Mouse (Mus musculus) layer of hippocampus, postnatal 14 days (tissue): ENCODE results near the gene Gramd2. TPM values are rescaled to one million over a fixed set of nuclear protein-coding genes. Genes with fewer than 3 reads are reported as not detected.

Source experiments
- DNase-seq, 2 experiments: peaks; one replicate each; pipeline ENCODE4 v3.0.0; 2021 to 2022; ENCODE audit warnings: low spot score in 2 of 2, mixed read lengths in 1 of 2
- total RNA-seq, 2 experiments: library from RNA; stranded (reverse); gene quantifications; 2 replicates each; pipeline ENCODE4 v1.2.3; 2021

The Gramd2 gene
- total RNA-seq, 2 experiments from 2014 or later: 6.9 to 7.4 TPM

DNA sequence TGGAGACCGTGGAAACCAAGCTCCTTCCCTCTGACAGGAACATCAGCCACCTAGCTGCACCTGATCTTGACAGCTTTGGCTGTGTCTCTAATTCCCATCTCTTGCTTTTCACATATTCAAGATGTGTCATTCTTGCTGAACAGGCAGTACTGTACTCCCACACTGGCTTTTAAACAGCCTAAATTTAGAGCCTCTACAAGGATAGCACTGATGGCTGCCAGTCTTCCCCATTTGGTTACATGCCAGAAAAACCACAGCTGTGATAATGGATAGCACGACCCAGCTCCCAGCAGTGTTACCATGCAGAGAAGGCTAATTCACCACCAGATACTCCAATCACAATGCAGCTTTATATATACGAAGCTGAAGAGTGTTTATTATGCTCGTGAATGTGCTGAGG, 12.7 kb upstream of the Gramd2 start:
- peak in 1 of 2 experiments; percentile 63 for DNase-seq

DNA sequence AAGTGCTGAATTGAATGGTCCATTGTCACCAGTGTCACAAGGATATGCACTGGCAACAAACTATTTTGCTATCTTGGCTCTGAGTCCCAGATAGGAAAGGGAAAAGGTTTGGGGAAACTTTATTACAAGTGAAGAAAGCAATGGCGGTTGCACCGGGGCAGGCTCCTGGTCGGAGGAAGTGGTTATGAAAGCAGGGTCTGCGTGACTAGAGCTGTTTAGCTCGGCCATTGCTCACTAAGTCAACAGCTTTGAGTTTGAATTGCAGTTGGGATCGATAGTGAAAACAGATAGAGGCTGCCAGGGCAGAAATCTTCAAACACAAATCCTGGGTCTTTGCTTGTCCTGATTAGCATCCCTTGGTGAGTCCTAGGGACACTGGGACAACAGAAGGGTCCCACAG, 12.0 kb upstream of the Gramd2 start:
- no peak for DNase-seq

DNA sequence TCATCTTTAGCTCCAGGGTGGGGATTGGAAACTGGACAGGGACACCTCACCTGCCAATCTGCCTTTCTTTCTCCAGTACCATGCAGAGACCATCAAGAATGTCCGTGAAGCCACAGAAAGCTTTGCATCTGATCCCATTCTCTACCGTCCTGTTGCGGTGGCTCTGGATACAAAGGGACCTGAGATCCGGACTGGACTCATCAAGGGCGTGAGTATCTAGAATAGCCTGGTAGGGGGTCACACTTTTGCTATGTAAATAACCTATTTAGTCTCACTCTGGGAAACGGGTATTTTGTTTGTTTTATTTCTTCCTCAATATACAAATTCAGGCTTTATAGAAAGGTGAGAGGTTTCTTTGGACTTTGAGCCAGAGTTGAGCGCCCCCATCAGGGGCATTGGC, 11.5 kb upstream of the Gramd2 start:
- DNase-seq: no peak

DNA sequence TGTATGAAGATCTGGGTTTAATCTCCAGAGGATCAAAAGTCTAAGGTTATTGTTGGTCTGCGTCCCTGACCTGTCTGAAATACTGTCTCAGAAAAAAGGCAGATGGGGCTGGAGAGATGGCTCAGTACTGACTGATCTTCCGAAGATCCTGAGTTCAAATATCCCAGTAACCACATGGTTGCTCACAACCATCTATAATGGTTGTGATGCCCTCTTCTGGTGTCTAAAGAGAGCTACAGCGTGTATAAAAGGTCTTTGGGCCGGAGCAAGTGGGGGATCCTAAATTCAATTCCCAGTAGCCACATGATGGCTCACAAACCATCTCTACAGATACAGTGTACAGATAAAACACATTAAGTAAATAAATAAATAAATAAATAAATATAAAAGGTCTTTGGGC, 10.8 kb upstream of the Gramd2 start:
- no peak for DNase-seq

DNA sequence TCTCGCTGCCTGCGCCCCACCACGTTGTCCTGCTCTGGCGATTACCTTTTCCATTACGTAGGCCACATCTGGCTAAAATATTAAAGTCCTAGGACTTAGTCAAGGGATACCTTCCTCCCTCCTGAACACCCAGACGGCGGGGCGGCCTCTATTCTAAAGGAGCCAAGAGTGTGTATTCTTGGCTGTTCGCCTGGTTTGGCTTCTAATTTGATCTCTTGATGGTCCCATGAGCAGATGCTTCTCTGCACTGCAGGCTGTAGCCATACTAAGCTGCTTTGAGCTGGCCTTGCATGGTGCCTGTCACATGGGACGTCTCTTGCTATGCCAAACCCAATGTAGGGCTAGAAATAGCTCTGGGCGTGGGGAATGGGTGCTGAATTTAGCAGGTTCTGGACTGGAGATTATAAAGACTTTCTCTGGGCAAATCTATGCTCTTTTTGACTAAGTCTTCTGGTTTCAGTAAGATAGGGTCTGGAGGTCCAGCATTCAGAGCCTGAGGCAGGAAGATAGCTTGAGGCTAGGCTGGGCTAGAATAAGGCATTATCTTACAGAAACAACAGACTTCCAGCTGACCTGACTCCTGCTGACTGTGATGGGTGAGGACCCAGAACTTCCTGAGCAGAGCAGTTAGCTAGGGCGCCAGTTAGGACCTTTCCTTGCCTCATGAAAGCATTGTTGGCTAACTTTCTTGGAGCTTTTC, 7.6 kb upstream of the Gramd2 start:
- DNase-seq: no peak

DNA sequence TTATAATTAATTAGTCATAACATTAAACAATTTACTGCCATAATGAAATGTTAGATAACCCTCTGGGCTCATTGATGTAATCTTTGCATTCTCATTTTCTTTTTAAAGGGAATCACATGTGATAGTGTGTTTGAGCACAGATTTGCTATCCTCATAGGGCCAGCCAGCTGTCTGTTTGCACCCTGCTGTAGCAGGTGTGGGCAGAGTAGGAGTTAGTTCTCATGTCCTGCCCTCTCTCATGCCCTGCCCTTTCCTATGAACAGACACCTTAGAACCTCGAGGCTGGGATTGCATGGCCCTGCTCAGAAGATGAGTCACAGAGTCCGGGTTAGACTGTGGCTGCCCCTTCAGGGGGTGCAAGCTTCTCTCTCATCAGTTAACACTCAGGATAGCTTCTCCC, 6.5 kb upstream of the Gramd2 start:
- DNase-seq: no peak

DNA sequence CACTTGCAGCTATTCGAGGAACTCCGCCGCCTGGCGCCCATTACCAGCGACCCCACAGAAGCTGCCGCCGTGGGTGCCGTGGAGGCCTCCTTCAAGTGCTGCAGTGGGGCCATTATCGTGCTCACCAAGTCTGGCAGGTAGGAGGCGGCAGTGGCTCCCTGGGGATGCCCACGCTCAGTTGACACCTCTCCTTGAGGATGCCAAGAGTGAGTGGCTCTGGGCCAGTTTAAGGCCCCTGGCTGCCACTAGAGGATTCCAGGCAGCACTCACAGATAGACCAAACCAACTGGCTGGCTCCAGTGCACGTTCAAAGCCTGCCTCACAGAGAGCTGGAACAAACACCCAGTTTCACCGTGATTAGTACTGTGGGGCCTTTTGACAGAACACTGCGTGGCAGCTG, 4.3 kb upstream of the Gramd2 start:
- no peak for DNase-seq

DNA sequence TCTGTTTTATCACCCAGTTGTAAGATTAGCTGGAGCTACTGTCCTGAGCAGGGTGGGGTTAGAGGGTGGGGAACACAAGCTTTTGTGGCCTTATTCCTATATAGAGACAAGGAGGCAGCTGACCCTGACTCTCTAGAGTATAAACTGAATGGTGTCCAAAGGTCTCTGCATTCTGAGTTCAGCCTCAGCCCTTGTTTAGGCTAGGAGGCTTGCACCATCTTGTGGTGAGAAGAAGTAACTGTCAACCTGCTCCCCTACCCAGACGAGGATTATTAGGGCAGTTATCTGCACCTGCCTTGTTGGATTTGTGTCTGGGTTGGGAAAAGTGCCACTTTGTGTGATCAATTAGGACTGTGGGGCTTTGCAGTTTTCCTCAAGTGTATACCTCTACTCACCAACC, 1.6 kb upstream of the Gramd2 start:
- DNase-seq: no peak

DNA sequence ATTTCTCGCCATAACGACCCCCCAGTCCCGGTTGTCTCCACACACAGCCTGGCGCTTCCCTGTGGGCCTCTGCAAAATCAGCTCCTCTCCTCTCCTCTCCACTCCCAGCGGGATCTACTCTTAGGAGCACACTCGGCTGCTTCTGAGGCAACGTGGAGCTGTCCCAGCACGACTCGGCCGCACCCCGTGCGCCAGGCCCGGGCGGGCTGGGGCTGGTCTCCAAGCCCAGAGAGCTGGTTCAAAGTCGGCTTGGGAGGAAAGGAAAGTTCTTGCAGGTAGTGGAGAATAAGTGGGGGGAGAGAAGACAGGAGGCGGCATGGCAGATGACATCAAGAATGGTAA, 561 bp downstream of the Gramd2 start:
- no peak for DNase-seq

DNA sequence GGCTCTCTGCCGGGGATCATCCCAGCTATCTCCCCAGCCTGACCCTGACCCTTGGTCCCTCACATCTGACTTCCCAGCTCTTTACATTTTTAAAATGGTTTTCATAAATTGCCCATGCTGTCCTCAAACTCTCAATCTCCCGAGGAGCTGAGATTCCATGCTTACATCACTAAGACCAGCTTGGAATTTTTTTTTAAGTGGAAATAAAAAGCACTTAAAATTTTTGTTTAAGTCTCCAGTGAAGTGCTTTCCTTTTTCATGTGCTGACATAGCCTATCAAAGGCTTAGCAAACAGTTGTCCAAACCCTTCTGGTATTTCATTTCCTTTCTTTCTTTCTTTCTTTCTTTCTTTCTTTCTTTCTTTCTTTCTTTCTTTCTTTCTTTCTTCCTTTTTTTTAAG, 4.1 kb downstream of the Gramd2 start:
- DNase-seq: no peak

DNA sequence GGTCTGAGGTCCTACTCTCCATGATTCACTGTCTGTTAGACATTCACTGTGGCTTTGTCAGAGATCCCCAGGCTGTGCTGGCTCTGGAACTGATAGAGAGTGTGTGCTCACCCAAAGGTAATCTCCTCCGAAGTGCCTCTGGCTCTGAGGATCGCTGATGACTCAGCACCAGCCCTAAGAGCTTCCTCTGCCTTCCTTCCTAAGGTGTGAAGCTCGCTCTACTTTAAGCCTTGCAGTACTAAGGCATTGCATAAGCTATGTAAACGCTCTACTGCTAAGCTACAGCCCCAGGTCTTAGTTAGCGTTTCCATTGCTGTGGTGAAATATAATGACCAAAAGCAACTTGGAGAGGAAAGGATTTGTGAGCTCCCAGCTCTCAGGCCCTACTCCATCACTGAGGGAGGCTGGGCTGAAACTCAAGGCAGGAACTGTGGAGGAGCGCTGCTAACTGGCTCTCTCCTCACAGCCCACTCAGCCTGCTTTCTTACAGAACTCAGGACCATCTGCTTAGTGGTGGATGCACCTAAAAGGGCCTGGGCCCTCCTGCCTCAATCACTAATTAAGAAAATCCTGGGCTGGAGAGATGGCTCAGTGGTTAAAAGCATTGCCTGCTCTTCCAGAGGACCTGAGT, 7.6 kb downstream of the Gramd2 start:
- DNase-seq: no peak

DNA sequence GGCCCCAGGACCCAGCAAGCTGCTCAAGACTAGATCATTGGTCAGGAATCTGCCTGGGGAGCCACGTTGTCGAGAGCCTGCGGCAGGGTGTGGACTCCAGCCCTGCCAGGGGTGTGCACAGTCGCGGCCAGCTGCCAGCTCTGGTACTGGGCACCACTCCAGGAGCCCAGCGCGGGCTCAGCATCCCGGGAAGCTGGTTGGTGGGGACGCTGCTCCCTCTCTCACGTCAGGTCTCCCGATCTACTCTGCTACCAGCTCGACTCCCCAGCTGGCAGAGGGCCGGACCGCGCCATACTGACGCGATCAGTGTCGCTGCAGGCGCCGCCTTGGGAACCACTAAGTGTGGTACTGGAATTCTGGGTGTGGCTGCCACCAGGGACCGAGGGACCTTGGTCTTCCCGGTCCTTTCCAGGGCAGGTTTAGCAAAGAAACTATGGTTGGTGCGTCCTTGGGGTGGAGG, 11.7 kb downstream of the Gramd2 start:
- DNase-seq: peak; percentile 85

DNA sequence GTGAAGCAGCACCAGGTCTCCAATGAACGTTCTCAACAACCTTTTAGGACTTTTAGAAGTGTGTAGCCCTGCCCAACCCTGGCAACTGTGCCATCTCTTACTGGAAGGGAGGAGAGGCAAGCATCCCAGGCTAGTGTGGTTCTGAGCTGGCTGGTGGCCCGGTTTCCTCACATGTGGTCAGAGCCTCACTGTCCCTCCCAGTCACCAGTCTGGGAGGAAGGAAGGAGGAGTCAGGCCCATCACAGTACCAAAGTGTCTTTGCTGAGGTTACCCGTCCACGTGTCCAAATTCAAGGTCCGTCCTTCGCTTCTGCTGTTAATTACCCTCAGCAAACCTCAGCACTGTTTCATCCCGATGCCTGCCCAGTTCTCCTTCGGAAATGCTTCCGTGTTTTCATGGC, 12.2 kb downstream of the Gramd2 start:
- peak; percentile 37 to 50 for DNase-seq

DNA sequence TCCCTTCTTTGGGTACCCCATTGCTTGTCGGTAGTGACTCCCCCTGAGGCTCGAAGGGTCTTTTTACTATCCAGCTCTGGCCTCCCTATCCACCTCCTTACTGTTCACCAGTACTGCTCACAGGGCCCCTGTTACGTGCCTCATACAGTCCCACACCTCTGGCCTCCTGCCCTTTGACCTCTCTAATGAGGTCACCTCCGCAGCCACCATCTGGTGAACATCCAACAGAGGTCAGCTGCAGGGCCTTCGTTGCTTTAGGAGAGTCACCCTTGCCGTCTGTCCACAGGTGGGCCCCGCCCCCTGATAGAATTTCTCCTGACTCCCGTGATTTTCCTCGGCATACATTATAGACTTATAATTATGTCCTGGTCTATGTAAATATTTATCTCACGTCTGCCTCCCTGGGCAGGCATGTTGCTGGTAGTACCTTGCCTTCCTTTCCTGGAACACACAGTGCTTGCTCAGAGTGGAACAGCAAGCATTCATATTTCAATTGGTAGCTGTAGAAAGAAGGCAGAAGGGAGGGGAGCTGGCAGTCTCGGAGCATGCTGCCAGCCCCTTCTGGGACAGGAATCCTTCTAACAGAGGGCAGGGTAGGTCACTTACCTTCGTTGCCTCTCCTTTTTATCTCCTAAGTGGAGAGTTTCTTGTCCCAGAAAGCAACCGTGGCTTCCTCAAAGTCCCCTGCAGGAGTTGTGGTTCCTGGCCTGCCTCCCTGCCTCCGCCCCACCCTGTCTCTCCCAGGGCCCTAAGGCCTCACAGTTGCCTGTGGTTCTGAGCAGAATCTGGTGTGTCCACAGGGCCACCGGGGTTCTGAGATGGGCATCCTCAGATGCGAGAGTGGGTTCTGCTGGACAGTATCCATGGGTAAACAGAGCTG, 14.9 kb downstream of the Gramd2 start:
- no peak for DNase-seq

DNA sequence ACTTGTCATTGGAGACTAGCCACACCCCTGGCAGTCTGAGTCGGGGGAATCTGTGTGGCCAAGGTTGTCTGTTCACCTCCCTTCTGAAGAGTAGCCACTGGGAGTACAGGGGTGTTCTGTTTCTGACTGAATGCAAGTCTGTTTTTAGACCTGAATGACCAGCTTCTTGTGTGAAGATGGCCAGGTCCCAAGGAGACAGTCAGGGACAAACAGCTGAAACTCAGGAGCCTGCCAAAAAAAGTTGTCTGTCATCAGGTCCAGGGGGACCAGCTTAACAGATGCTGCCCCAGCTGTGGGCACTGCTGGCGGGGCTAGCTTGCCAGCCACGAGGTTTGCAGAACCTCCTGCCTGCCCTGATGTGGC, 15.5 kb downstream of the Gramd2 start:
- DNase-seq: peak in 1 of 2 experiments; percentile 32

DNA sequence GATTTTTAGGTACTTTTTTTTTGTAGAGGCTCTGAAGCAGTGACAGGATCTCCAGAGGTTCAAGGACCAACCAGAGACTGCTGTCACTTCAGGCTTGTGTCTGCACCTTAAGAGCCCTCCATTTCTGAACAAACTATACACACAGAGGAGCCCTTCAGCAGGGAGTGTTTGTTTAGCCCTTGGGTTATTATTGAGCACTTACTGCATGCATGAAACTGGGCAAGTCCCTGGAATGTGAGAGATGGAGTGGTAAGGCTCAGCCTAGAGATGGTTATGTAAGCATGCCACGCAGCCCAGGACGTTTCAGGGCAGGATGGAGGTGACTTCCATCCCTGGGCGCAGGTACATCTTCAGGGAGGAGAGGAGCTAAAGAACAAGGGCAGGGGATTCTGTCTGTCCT, 16.4 kb downstream of the Gramd2 start:
- DNase-seq: no peak

DNA sequence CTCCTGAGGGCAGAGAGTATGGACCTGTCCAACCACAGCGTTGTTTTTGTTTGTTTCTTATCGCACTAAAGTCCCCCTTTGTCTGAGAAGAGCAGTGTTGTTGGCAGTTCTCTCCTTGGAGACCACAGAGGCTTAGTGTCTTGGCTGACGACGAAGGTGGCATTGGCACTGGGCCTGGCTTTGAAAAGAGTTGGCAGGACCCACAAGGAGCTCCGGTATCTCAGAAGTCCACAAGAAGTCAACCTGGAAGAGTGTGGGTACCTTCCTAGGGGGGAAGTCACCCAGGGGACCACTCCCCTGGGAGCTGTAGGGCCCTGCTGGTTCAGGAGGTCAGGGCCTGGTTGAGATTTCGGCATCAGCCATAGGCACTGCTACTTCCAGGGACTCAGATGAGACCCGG, 21.1 kb downstream of the Gramd2 start:
- no peak for DNase-seq

DNA sequence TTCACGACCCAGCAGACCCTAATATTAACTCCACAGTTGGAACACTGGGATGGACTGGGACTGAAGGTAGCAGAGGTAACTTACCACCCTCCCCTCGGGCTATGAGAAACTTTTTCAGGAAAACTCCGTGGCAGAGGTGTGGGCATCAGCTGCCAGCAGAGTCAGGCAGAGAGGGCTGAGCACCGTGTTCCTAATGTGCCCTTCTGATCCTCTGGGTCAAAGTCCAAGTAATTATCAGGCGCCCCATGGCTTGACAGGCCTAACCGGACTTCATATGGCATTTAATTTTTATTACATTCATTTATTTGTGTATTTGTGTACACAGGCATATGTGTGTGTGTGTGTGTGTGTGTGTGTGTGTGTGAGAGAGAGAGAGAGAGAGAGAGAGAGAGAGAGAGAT, 23.2 kb downstream of the Gramd2 start:
- no peak for DNase-seq

DNA sequence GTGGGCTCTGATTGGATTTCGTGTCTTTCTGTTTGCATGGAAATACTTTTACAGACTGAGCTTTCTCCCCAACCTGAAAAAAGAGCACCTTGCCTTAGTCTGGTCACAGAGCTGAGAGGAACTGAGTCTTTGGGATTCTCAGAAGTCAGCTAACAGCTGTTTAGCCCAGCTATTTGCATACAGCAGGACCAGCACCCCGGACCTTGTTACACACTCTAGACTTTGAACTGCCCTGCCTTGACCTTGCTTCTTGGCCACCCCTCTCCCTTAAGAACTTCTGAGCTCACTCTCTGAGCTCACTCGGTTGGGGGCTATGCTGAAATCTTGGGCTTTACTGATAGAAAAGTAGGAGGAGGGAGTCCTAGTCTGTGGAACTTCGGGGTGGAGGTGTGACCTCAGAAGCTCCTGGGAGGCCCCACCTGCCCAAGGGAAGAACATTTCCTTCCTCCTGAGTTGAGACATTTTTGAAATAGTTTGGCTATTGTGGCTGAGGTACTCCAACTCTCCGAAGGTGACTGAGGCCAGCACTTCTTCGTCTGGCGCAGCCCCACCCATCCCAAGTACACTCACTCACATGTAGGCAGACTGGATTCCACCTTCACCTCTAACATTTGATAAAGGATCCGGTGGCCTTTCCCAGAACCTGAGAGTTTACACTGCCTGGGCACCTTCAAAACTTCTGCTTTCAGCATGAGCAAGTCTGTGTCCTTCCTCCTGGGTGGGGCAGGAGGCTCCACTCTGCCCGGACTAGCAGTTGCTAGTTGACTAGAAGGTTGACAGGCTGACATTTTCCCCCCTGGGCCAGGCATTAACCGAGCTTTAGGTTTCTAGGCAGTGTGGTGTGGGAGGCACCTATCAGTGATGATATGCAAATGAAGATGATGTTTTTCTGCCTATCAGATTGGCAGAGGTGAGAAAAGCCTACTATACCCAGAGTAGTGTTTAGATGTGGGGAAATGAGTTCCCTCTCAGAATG, 27.2 kb downstream of the Gramd2 start:
- no peak for DNase-seq

DNA sequence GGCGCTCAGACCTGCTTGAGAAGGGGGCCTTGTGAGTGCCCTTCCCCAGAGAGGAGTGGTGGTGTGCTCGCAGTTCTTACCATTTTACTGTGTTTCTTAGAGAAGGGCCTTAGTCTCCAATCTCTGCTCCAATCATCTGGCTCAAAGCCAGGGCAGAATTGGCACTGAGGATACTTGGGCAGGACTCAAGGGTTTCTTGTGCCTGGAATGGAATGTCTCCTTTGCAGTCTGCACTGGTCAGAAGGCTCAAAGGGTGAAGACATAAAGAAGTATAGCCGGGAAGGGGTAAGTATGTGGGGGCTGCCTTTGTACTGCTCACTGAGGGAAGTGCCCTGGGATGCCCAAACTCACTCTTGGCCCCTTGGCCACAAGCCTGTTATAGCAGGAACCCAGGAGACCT, 29.3 kb downstream of the Gramd2 start:
- no peak for DNase-seq

DNA sequence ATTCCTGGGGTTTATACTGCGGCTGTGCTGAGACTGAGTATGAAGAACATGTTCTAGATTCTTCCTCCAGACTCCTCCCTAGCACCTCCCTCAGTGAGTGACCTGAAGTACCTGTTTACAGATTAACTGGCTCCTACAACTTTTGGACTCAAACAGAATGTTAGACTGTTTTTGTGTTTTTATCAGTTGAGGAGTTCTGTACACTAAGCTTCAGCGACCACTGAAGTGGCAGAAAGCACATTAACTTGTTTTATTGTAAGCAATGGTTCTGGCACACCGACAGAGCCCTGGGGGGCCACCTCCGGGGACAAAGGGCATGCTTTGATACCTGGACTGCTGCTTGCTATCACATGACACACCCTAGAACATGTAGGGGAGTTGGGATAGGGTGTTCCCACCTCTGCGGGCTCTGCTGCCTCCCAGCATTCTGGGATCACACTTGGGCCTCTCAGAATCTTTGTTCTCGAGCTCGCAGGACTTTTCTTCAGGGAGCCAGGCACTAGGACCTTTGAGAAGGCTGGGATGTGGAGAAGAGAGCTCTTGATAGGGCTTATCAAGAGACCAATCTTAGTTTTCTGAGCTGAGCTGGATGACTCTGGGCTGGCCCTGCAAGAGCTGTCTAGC, 36.4 kb downstream of the Gramd2 start:
- no peak for DNase-seq
